Mouse (Mus musculus) embryonic facial prominence, embryonic 13.5 days (tissue): ENCODE measurements around the gene Ube2m. TPM values are rescaled to one million over a fixed set of nuclear protein-coding genes. Genes with fewer than 3 reads are reported as not detected.

Experiments
- ATAC-seq: fragments of 200-750 bp; cut with Nextera tagmentation; 2 replicates; pipeline ENCODE4 v1.8.0; 2017; ENCODE audit warnings: low read depth; ENCODE audit not compliant: insufficient number of reproducible peaks, insufficient read depth, low FRiP score, low TSS enrichment
- H3K27ac ChIP-seq: fragments of 300-500 bp; sonication (generic); 2 replicates; pipeline ENCODE4 v1.5.1; 2015; ENCODE audit warnings: moderate library complexity, mild to moderate bottlenecking, inconsistent platforms
- H3K27me3 ChIP-seq: fragments of 300-500 bp; sonication (generic); 2 replicates; pipeline ENCODE4 v1.6.1; 2015; ENCODE audit warnings: mild to moderate bottlenecking, inconsistent platforms
- H3K36me3 ChIP-seq: fragments of 300-500 bp; sonication (generic); 2 replicates; pipeline ENCODE4 v1.6.1; 2015; ENCODE audit warnings: mild to moderate bottlenecking, inconsistent platforms
- H3K4me1 ChIP-seq: fragments of 300-500 bp; sonication (generic); 2 replicates; pipeline ENCODE4 v1.6.1; 2015; ENCODE audit warnings: inconsistent platforms
- H3K4me2 ChIP-seq: fragments of 300-500 bp; sonication (generic); 2 replicates; pipeline ENCODE4 v1.6.1; 2015; ENCODE audit warnings: moderate library complexity, mild to moderate bottlenecking, inconsistent platforms
- H3K4me3 ChIP-seq: fragments of 300-500 bp; sonication (generic); 2 replicates; pipeline ENCODE4 v1.5.1; 2015; ENCODE audit warnings: mild to moderate bottlenecking, inconsistent platforms
- H3K9ac ChIP-seq: fragments of 300-500 bp; sonication (generic); 2 replicates; pipeline ENCODE4 v1.6.1; 2015; ENCODE audit warnings: mild to moderate bottlenecking, inconsistent platforms
- H3K9me3 ChIP-seq: fragments of 300-500 bp; sonication (generic); 2 replicates; pipeline ENCODE4 v1.6.1; 2016; ENCODE audit warnings: inconsistent platforms
- WGBS: fragments of 180-500 bp; shearing (Covaris S2); methylation state at CpG from one replicate; pipeline ENCODE4 v1.1.7; 2015; ENCODE audit warnings: mixed read lengths; 5-methylcytosine and 5-hydroxymethylcytosine counted together
- polyA plus RNA-seq: library from polyadenylated mRNA; unstranded; fragments of >200 nt; fragmentation: Nextera tagmentation; extraction: Ambion mirVana; gene quantifications from 2 replicates; pipeline ENCODE4 v1.2.1, GENCODE M21; 2015

The Ube2m gene
- polyA plus RNA-seq, 1 experiment from 2014 or later: 74.0 TPM

GRCm38 (mm10) chr7:12995862-12996261 lies 42.2 kb downstream of the Ube2m start:
- Histone ChIP-seq H3K27me3 (no peaks in the 10 kb centered on the region), H3K4me3 (no peak overlapping the region)

GRCm38 (mm10) chr7:12993148-12993547 lies 44.9 kb downstream of the Ube2m start:
- Histone ChIP-seq H3K9me3 (no peaks in the 10 kb centered on the region), H3K27me3 (no peaks in the 10 kb centered on the region), H3K9ac (no peak overlapping the region), H3K4me1 (no peaks in the 10 kb centered on the region), H3K4me3 (no peak overlapping the region), H3K27ac (no peak overlapping the region), H3K36me3 (no peaks in the 10 kb centered on the region), H3K4me2 (no peak overlapping the region)
- no peak for ATAC-seq
- WGBS: 87% methylated on average over 10 of the region's 10 CpGs

More at GRCm38 (mm10) chr7:12995862-12996261, 42.2 kb downstream of the Ube2m start:
- Histone ChIP-seq H3K9ac (no peak overlapping the region), H3K27ac (no peak overlapping the region), H3K4me1 (no peaks in the 10 kb centered on the region), H3K4me2 (no peak overlapping the region), H3K36me3 (no peaks in the 10 kb centered on the region), H3K9me3 (no peaks in the 10 kb centered on the region)
- no peak for ATAC-seq

- no peak for ATAC-seq
- Histone ChIP-seq H3K27me3 (no peaks in the 10 kb centered on the region), H3K4me1 (no peaks in the 10 kb centered on the region), H3K4me2 (no peak overlapping the region), H3K27ac (no peak overlapping the region), H3K9me3 (no peaks in the 10 kb centered on the region), H3K4me3 (no peak overlapping the region), H3K36me3 (no peaks in the 10 kb centered on the region), H3K9ac (no peak overlapping the region)
- 4% methylated on average over 3 of the region's 3 CpGs for WGBS
Measured at GRCm38 (mm10) chr7:12992222-12992621, 45.9 kb downstream of the Ube2m start.

- H3K9ac ChIP-seq: no peak overlapping the region
- no peaks in the 10 kb centered on the region; the same call in 1 of the 2 replicates for H3K36me3 ChIP-seq
- ATAC-seq: no peak
- no peak overlapping the region for H3K27ac ChIP-seq
- H3K27me3 ChIP-seq: no peaks in the 10 kb centered on the region
- WGBS: 82% methylated on average over 8 of the region's 8 CpGs
- no peaks in the 10 kb centered on the region for H3K4me1 ChIP-seq
- no peak overlapping the region for H3K4me3 ChIP-seq
- H3K4me2 ChIP-seq: no peak overlapping the region
- H3K9me3 ChIP-seq: no peaks in the 10 kb centered on the region
Measured at GRCm38 (mm10) chr7:12987409-12988189, 50.5 kb downstream of the Ube2m start.

GRCm38 (mm10) chr7:12986906-12987305 lies 51.2 kb downstream of the Ube2m start:
- ATAC-seq: no peak
- H3K27ac ChIP-seq: no peak overlapping the region
- no peak overlapping the region for H3K4me3 ChIP-seq
- peaks cover 6% of the 10 kb centered on the region for H3K36me3 ChIP-seq
- no peaks in the 10 kb centered on the region for H3K27me3 ChIP-seq
- no peak overlapping the region for H3K4me2 ChIP-seq
- no peaks in the 10 kb centered on the region for H3K9me3 ChIP-seq
- no peaks in the 10 kb centered on the region for H3K4me1 ChIP-seq
- H3K9ac ChIP-seq: no peak overlapping the region
- 89% methylated on average over 8 of the region's 8 CpGs for WGBS

GRCm38 (mm10) chr7:12985724-12986123 lies 52.4 kb downstream of the Ube2m start:
- H3K9me3 ChIP-seq: no peaks in the 10 kb centered on the region
- H3K27me3 ChIP-seq: no peaks in the 10 kb centered on the region
- WGBS: 81% methylated on average over 1 of the region's 1 CpGs
- peaks cover 11% of the 10 kb centered on the region for H3K36me3 ChIP-seq
- H3K9ac ChIP-seq: no peak overlapping the region
- no peak overlapping the region for H3K27ac ChIP-seq
- H3K4me1 ChIP-seq: no peaks in the 10 kb centered on the region
- ATAC-seq: no peak
- no peak overlapping the region for H3K4me2 ChIP-seq
- no peak overlapping the region for H3K4me3 ChIP-seq

Other genes with a start within 250 kb of the Ube2m start
- gene Zscan18, start 234.6 kb downstream of the Ube2m start, polyA plus RNA-seq: 11.2 and 11.8 TPM in 2 replicates
- 21.5 and 22.8 TPM in 2 replicates for gene Zfp329, start 219.4 kb downstream of the Ube2m start, polyA plus RNA-seq
- gene Zfp110, start 203.5 kb downstream of the Ube2m start, polyA plus RNA-seq: 33.9 and 42.5 TPM in 2 replicates
- 5.5 and 5.9 TPM in 2 replicates for gene Zfp128, start 157.1 kb downstream of the Ube2m start, polyA plus RNA-seq
- 19.4 and 20.5 TPM in 2 replicates for gene Zscan22, start 140.5 kb downstream of the Ube2m start, polyA plus RNA-seq
- gene Rps5, start 116.0 kb downstream of the Ube2m start, polyA plus RNA-seq: 1,116 and 1,158 TPM in 2 replicates
- gene Rnf225, start 110.9 kb downstream of the Ube2m start, polyA plus RNA-seq: 0.66 and 1.1 TPM in 2 replicates
- gene Zfp324, start 72.4 kb downstream of the Ube2m start, polyA plus RNA-seq: 14.2 and 15.2 TPM in 2 replicates
- 9.4 and 9.8 TPM in 2 replicates for gene Zfp446, start 60.4 kb downstream of the Ube2m start, polyA plus RNA-seq
- 0.11 and 0.47 TPM in 2 replicates for gene Slc27a5, start 40.1 kb downstream of the Ube2m start, polyA plus RNA-seq
- 327 and 337 TPM in 2 replicates for gene Trim28, start 39.2 kb downstream of the Ube2m start, polyA plus RNA-seq
- gene Zbtb45, start 28.2 kb downstream of the Ube2m start, polyA plus RNA-seq: 27.1 and 27.2 TPM in 2 replicates
- gene Chmp2a, start 3.5 kb downstream of the Ube2m start, polyA plus RNA-seq: 129 and 137 TPM in 2 replicates
- gene Mzf1, start 16.5 kb upstream of the Ube2m start, polyA plus RNA-seq: 4.1 and 4.4 TPM in 2 replicates
- not detected in 2 replicates for gene Vmn1r85, start 56.9 kb upstream of the Ube2m start, polyA plus RNA-seq
- not detected in 2 replicates for gene Vmn1r86, start 81.6 kb upstream of the Ube2m start, polyA plus RNA-seq
- not detected in 2 replicates for gene Vmn1r87, start 101.9 kb upstream of the Ube2m start, polyA plus RNA-seq
- gene Vmn1r88, start 121.3 kb upstream of the Ube2m start, polyA plus RNA-seq: not detected in 2 replicates
- not detected in 2 replicates for gene Vmn1r89, start 174.7 kb upstream of the Ube2m start, polyA plus RNA-seq
- gene Lig1, start 239.0 kb upstream of the Ube2m start, polyA plus RNA-seq: 121 and 134 TPM in 2 replicates
- gene Zswim9, start 240.4 kb upstream of the Ube2m start, polyA plus RNA-seq: 12.6 and 12.9 TPM in 2 replicates